Mouse (Mus musculus) c-Kit-negative CD71-positive TER-119-positive erythroid progenitor cells, embryonic 14.5 days (primary cell): ENCODE data around the gene Lhb.
"Not testable (repeated sequence)": the region's sequence is repeated elsewhere in the genome, so short reads cannot be mapped to it uniquely, and the experiment has no call there.

Experiments
- DNase-seq: peaks from one replicate; pipeline ENCODE4 v3.0.0-alpha.2; 2013; ENCODE audit warnings: low read depth, low spot score

Lhb gene

GRCm38 (mm10) chr7:45455932-45456696, 35.5 kb downstream of the Lhb start:
- DNase-seq = no peak

- DNase-seq = no peak
Measured at GRCm38 (mm10) chr7:45456721-45457203, 36.1 kb downstream of the Lhb start.

- DNase-seq = no peak
Measured at GRCm38 (mm10) chr7:45457204-45458060, 36.8 kb downstream of the Lhb start.

GRCm38 (mm10) chr7:45458748-45459563, 38.3 kb downstream of the Lhb start:
- DNase-seq = peak; percentile 58

GRCm38 (mm10) chr7:45459564-45460140, 39.0 kb downstream of the Lhb start, which contains the start of gene Ftl1:
Gene Ftl1 (minus strand): TSS chr7:45459884.
- peak; percentile 94 for DNase-seq

- no peak for DNase-seq
Measured at GRCm38 (mm10) chr7:45460377-45460776, 39.8 kb downstream of the Lhb start.

- DNase-seq = peak; percentile 85
Measured at GRCm38 (mm10) chr7:45460860-45461314, 40.3 kb downstream of the Lhb start.

GRCm38 (mm10) chr7:45461326-45461725, 40.7 kb downstream of the Lhb start:
- no peak for DNase-seq

- DNase-seq = no peak
Measured at GRCm38 (mm10) chr7:45461781-45462180, 41.2 kb downstream of the Lhb start.

- DNase-seq = no peak
Measured at GRCm38 (mm10) chr7:45462325-45462724, 41.7 kb downstream of the Lhb start.

GRCm38 (mm10) chr7:45462868-45463267, 42.2 kb downstream of the Lhb start:
- not testable (repeated sequence) for DNase-seq

- no peak for DNase-seq
Measured at GRCm38 (mm10) chr7:45463987-45464778, 43.6 kb downstream of the Lhb start.

- DNase-seq = no peak
Measured at GRCm38 (mm10) chr7:45465112-45465511, 44.5 kb downstream of the Lhb start.

GRCm38 (mm10) chr7:45465549-45465948, 44.9 kb downstream of the Lhb start:
- no peak for DNase-seq

GRCm38 (mm10) chr7:45466283-45467089, 45.9 kb downstream of the Lhb start, which contains the start of gene Bax:
Gene Bax (minus strand): TSS chr7:45466898.
- peak; percentile 88 for DNase-seq

- no peak for DNase-seq
Measured at GRCm38 (mm10) chr7:45467090-45467670, 46.6 kb downstream of the Lhb start.

- peak; percentile 65 for DNase-seq
Measured at GRCm38 (mm10) chr7:45470869-45471268, 50.2 kb downstream of the Lhb start.
